Mouse (Mus musculus) granulocyte monocyte progenitor cell, adult 5-6 weeks (primary cell): ENCODE data around the gene Mrpl53. TPM values are rescaled to one million over a fixed set of nuclear protein-coding genes. Genes with fewer than 3 reads are reported as not detected.
A peak's percentile ranks its signal among the peaks of the same experiment; 100 is the strongest.

Source experiments
- ATAC-seq: replicated peaks from 2 replicates; pipeline ENCODE4 v1.8.0; 2016; ENCODE audit warnings: mild to moderate bottlenecking, moderate TSS enrichment, inconsistent platforms; ENCODE audit not compliant: poor library complexity, severe bottlenecking
- total RNA-seq, 2 experiments: library from RNA; stranded (forward) in 1 of 2; stranded (reverse) in 1 of 2; fragments of 200-712, 200-1000 nt in 1 of 2; fragments of >200 nt in 1 of 2; fragmentation: Nextera tagmentation in 1 of 2; gene quantifications; 2 replicates each; pipeline ENCODE4 v1.2.3; 2014 to 2017

Mrpl53 gene
- 48.6 and 78.4 TPM in 2 replicates for total RNA-seq (2014; fragmentation: Nextera tagmentation)
- total RNA-seq (2017), result 14.6 and 29.1 TPM in 2 replicates

GRCm38 (mm10) chr6:83108762-83109668 lies at the start of gene Mrpl53:
Gene Mrpl53 (plus strand): TSS chr6:83109040.
- ATAC-seq, result peak; percentile 81

GRCm38 (mm10) chr6:83065995-83066394 lies 42.8 kb upstream of the Mrpl53 start:
- peak; percentile 31 for ATAC-seq

GRCm38 (mm10) chr6:83066441-83066840 lies 42.4 kb upstream of the Mrpl53 start:
- no peak for ATAC-seq

- no peak for ATAC-seq
Observed at GRCm38 (mm10) chr6:83068221-83068620, 40.6 kb upstream of the Mrpl53 start.

- ATAC-seq, result no peak; the same call in 1 of the 2 replicates
Observed at GRCm38 (mm10) chr6:83068706-83069487, 39.9 kb upstream of the Mrpl53 start.

- no peak for ATAC-seq
Observed at GRCm38 (mm10) chr6:83069488-83070246, 39.2 kb upstream of the Mrpl53 start.

- ATAC-seq, result no peak
Observed at GRCm38 (mm10) chr6:83070247-83070310, 38.8 kb upstream of the Mrpl53 start, which contains the start of gene Tlx2. Gene Tlx2 (minus strand): TSS chr6:83070293.

GRCm38 (mm10) chr6:83070311-83071219 lies 38.3 kb upstream of the Mrpl53 start:
- peak; percentile 32 for ATAC-seq

- no peak for ATAC-seq
Observed at GRCm38 (mm10) chr6:83071220-83071619, 37.6 kb upstream of the Mrpl53 start.

- no peak for ATAC-seq
Observed at GRCm38 (mm10) chr6:83074979-83075378, 33.9 kb upstream of the Mrpl53 start.

- peak; percentile 16; the same call in 1 of the 2 replicates for ATAC-seq
Observed at GRCm38 (mm10) chr6:83077630-83078323, 31.1 kb upstream of the Mrpl53 start, which contains the start of gene Pcgf1. Gene Pcgf1 (plus strand): TSS chr6:83077869.

- peak; percentile 91 for ATAC-seq
Observed at GRCm38 (mm10) chr6:83078324-83078858, 30.4 kb upstream of the Mrpl53 start.

GRCm38 (mm10) chr6:83080210-83080609 lies 28.6 kb upstream of the Mrpl53 start:
- ATAC-seq, result no peak

- ATAC-seq, result no peak
Observed at GRCm38 (mm10) chr6:83083497-83083896, 25.3 kb upstream of the Mrpl53 start.

- no peak for ATAC-seq
Observed at GRCm38 (mm10) chr6:83084477-83084876, 24.4 kb upstream of the Mrpl53 start.

- peak; percentile 48 for ATAC-seq
Observed at GRCm38 (mm10) chr6:83086121-83087035, 22.5 kb upstream of the Mrpl53 start, which contains the start of gene Lbx2. Gene Lbx2 (plus strand): TSS chr6:83086367.

GRCm38 (mm10) chr6:83087205-83087925 lies 21.5 kb upstream of the Mrpl53 start:
- 0 out of 2 replicates have a peak, but pooled peaks have one; percentile 6 for ATAC-seq
